Mouse (Mus musculus) midbrain, embryonic 14.5 days (tissue): ENCODE measurements at regions not wholly inside any gene's neighbourhood (a gene's known extent, or its start where the extent isn't known, plus 50 kb on each side); places are given as distances from the start of the nearest gene placed in this dataset.
"Not testable (repeated sequence)": the region's sequence is repeated elsewhere in the genome, so short reads cannot be mapped to it uniquely, and the experiment has no call there.

Source experiments
- ATAC-seq: fragments of 200-750 bp; cut with Nextera tagmentation; 2 replicates; pipeline ENCODE4 v1.8.0; 2017; ENCODE audit warnings: moderate number of reproducible peaks, moderate library complexity; ENCODE audit not compliant: low FRiP score, low TSS enrichment
- DNase-seq: peaks from one replicate; pipeline ENCODE4 v3.0.0-alpha.2; 2015
- H3K27ac ChIP-seq: fragments of 300-500 bp; sonication (generic); replicated peaks from 2 replicates; pipeline ENCODE4 v1.5.1; 2014; ENCODE audit warnings: mild to moderate bottlenecking, low read depth, low read length, moderate library complexity
- H3K27me3 ChIP-seq: fragments of 300-500 bp; sonication (generic); 2 replicates; pipeline ENCODE4 v1.6.1; 2014; ENCODE audit warnings: low read length, control low read depth, mixed read lengths; ENCODE audit not compliant: control insufficient read depth, insufficient read depth
- H3K36me3 ChIP-seq: fragments of 300-500 bp; sonication (generic); 2 replicates; pipeline ENCODE4 v1.6.1; 2014; ENCODE audit warnings: low read length, control low read depth; ENCODE audit not compliant: control insufficient read depth, insufficient read depth
- H3K4me1 ChIP-seq: fragments of 300-500 bp; sonication (generic); 2 replicates; pipeline ENCODE4 v1.6.1; 2014; ENCODE audit warnings: mild to moderate bottlenecking, antibody characterized with exemption, low read length, control low read depth; ENCODE audit not compliant: control insufficient read depth, insufficient read depth
- H3K4me2 ChIP-seq: fragments of 300-500 bp; sonication (generic); 2 replicates; pipeline ENCODE4 v1.6.1; 2014; ENCODE audit warnings: mild to moderate bottlenecking, low read length, moderate library complexity
- H3K4me3 ChIP-seq: fragments of 300-500 bp; sonication (generic); replicated peaks from 2 replicates; pipeline ENCODE4 v1.5.1; 2014; ENCODE audit warnings: low read depth, low read length
- H3K9ac ChIP-seq: fragments of 300-500 bp; sonication (generic); replicated peaks from 2 replicates; pipeline ENCODE4 v1.6.1; 2014; ENCODE audit warnings: mild to moderate bottlenecking, low read length, moderate library complexity
- H3K9me3 ChIP-seq: fragments of 300-500 bp; sonication (generic); 2 replicates; pipeline ENCODE4 v1.6.1; 2016; ENCODE audit warnings: low read length, control low read depth, mixed read lengths; ENCODE audit not compliant: control insufficient read depth
- WGBS: fragments of 180-500 bp; shearing (Covaris S2); extraction: QIAGEN DNeasy Blood & Tissue Kit; methylation state at CpG from one replicate; pipeline ENCODE4 v1.1.7; 2014; 5-methylcytosine and 5-hydroxymethylcytosine counted together

GRCm38 (mm10) chr13:103638038-103638437 lies 136.4 kb downstream of the Srek1 start:
- Histone ChIP-seq H3K9ac (no peak overlapping the region), H3K4me2 (no peak overlapping the region), H3K27ac (no peak overlapping the region), H3K4me3 (no peak overlapping the region), H3K36me3 (no peaks in the 10 kb centered on the region), H3K27me3 (no peaks in the 10 kb centered on the region), H3K9me3 (no peaks in the 10 kb centered on the region), H3K4me1 (no peaks in the 10 kb centered on the region)
- no peak for ATAC-seq
- DNase-seq = no peak

- Histone ChIP-seq H3K9ac (no peak overlapping the region), H3K27me3 (no peaks in the 10 kb centered on the region), H3K4me1 (no peaks in the 10 kb centered on the region), H3K27ac (no peak overlapping the region), H3K9me3 (no peaks in the 10 kb centered on the region), H3K4me2 (no peak overlapping the region), H3K36me3 (no peaks in the 10 kb centered on the region), H3K4me3 (no peak overlapping the region)
- DNase-seq (no peak), ATAC-seq (no peak)
- 82% methylated on average over 3 of the region's 3 CpGs for WGBS
Observed at GRCm38 (mm10) chr13:103637414-103637813, 137.0 kb downstream of the Srek1 start.

GRCm38 (mm10) chr13:103636595-103636994 lies 137.8 kb downstream of the Srek1 start:
- DNase-seq = no peak
- no peak overlapping the region for H3K27ac ChIP-seq
- no peak for ATAC-seq

GRCm38 (mm10) chr13:103623810-103624209 lies 150.6 kb downstream of the Srek1 start:
- Histone ChIP-seq H3K27ac (no peak overlapping the region), H3K9ac (no peak overlapping the region)

More at GRCm38 (mm10) chr13:103636595-103636994, 137.8 kb downstream of the Srek1 start:
- WGBS = 86% methylated on average over 2 of the region's 2 CpGs
- Histone ChIP-seq H3K4me2 (no peak overlapping the region), H3K9me3 (no peaks in the 10 kb centered on the region), H3K9ac (no peak overlapping the region), H3K4me1 (no peaks in the 10 kb centered on the region), H3K27me3 (no peaks in the 10 kb centered on the region), H3K4me3 (no peak overlapping the region), H3K36me3 (no peaks in the 10 kb centered on the region)

GRCm38 (mm10) chr13:103623319-103623718 lies 151.1 kb downstream of the Srek1 start:
- WGBS = 41% methylated on average over 6 of the region's 6 CpGs
- no peak for ATAC-seq

More at GRCm38 (mm10) chr13:103623810-103624209, 150.6 kb downstream of the Srek1 start:
- H3K4me1 ChIP-seq = no peaks in the 10 kb centered on the region; the same call in 1 of the 2 replicates
- H3K36me3 ChIP-seq = no peaks in the 10 kb centered on the region
- 69% methylated on average over 2 of the region's 2 CpGs for WGBS
- ATAC-seq = no peak
- no peaks in the 10 kb centered on the region for H3K9me3 ChIP-seq
- H3K4me3 ChIP-seq = no peak overlapping the region
- no peak overlapping the region for H3K4me2 ChIP-seq
- DNase-seq = no peak
- H3K27me3 ChIP-seq = no peaks in the 10 kb centered on the region

GRCm38 (mm10) chr13:103622324-103622723 lies 152.1 kb downstream of the Srek1 start:
- ATAC-seq = no peak
- DNase-seq = peak; percentile 40

More at GRCm38 (mm10) chr13:103623319-103623718, 151.1 kb downstream of the Srek1 start:
- H3K9ac ChIP-seq = no peak overlapping the region
- no peaks in the 10 kb centered on the region for H3K36me3 ChIP-seq
- H3K4me2 ChIP-seq = no peak overlapping the region
- no peaks in the 10 kb centered on the region; the same call in 1 of the 2 replicates for H3K4me1 ChIP-seq
- H3K27ac ChIP-seq = no peak overlapping the region
- H3K4me3 ChIP-seq = no peak overlapping the region
- DNase-seq = no peak
- no peaks in the 10 kb centered on the region for H3K9me3 ChIP-seq
- H3K27me3 ChIP-seq = no peaks in the 10 kb centered on the region

GRCm38 (mm10) chr13:103620958-103621357 lies 153.4 kb downstream of the Srek1 start:
- H3K4me1 ChIP-seq, H3K9me3 ChIP-seq, H3K9ac ChIP-seq, H3K4me2 ChIP-seq, DNase-seq, H3K27ac ChIP-seq, H3K36me3 ChIP-seq, ATAC-seq, H3K4me3 ChIP-seq, H3K27me3 ChIP-seq: not testable (repeated sequence)
- 91% methylated on average over 5 of the region's 5 CpGs for WGBS

More at GRCm38 (mm10) chr13:103622324-103622723, 152.1 kb downstream of the Srek1 start:
- H3K36me3 ChIP-seq = no peaks in the 10 kb centered on the region
- no peak overlapping the region for H3K9ac ChIP-seq
- no peaks in the 10 kb centered on the region for H3K27me3 ChIP-seq
- 8% methylated on average over 5 of the region's 5 CpGs for WGBS
- no peak overlapping the region for H3K27ac ChIP-seq
- no peak overlapping the region for H3K4me3 ChIP-seq
- no peaks in the 10 kb centered on the region for H3K9me3 ChIP-seq
- H3K4me2 ChIP-seq = no peak overlapping the region
- no peaks in the 10 kb centered on the region; the same call in 1 of the 2 replicates for H3K4me1 ChIP-seq

GRCm38 (mm10) chr13:103613333-103613725 lies 161.1 kb downstream of the Srek1 start:
- Histone ChIP-seq H3K27ac (no peak overlapping the region; the same call in 1 of the 2 replicates), H3K27me3 (no peaks in the 10 kb centered on the region), H3K9ac (no peak overlapping the region), H3K4me1 (no peaks in the 10 kb centered on the region), H3K9me3 (no peaks in the 10 kb centered on the region), H3K4me2 (no peak overlapping the region), H3K36me3 (no peaks in the 10 kb centered on the region), H3K4me3 (no peak overlapping the region)
- WGBS = 61% methylated on average over 10 of the region's 10 CpGs
- ATAC-seq (no peak), DNase-seq (peak; percentile 52)

GRCm38 (mm10) chr13:103612720-103613332 lies 161.6 kb downstream of the Srek1 start:
- no peaks in the 10 kb centered on the region for H3K4me1 ChIP-seq
- no peaks in the 10 kb centered on the region for H3K9me3 ChIP-seq
- DNase-seq = peak; percentile 47
- no peak for ATAC-seq
- H3K36me3 ChIP-seq = no peaks in the 10 kb centered on the region
- peak overlapping the region; percentile 55; the same call in 1 of the 2 replicates for H3K27ac ChIP-seq
- H3K4me3 ChIP-seq = no peak overlapping the region
- peak overlapping the region; percentile 17 for H3K4me2 ChIP-seq
- no peak overlapping the region for H3K9ac ChIP-seq
- no peaks in the 10 kb centered on the region for H3K27me3 ChIP-seq
- 63% methylated on average over 11 of the region's 11 CpGs for WGBS
